Mouse (Mus musculus) spleen, adult 2 months (tissue): ENCODE measurements around the gene Fam129c. TPM values are rescaled to one million over a fixed set of nuclear protein-coding genes. Genes with fewer than 3 reads are reported as not detected.

Experiments used
- DNase-seq, 2 experiments: peaks; one replicate each; pipeline versions ENCODE4 v3.0.0 to v3.0.0-alpha.2; 2012 to 2021; ENCODE audit warnings: low spot score in 2 of 2, low read depth in 1 of 2
- H3K27ac ChIP-seq: fragments of 200-500 bp; 2 replicates; pipeline ENCODE4 v1.5.1; 2012; ENCODE audit warnings: low read length, inconsistent platforms; ENCODE audit not compliant: insufficient read depth
- H3K27me3 ChIP-seq: fragments of 200-500 bp; 2 replicates; pipeline ENCODE4 v1.6.1; 2012; ENCODE audit warnings: mild to moderate bottlenecking, moderate library complexity, low read length, inconsistent platforms; ENCODE audit not compliant: control insufficient read depth, insufficient read depth
- H3K36me3 ChIP-seq: fragments of 200-500 bp; 2 replicates; pipeline ENCODE4 v1.6.1; 2012; ENCODE audit warnings: mild to moderate bottlenecking, low read length, inconsistent platforms; ENCODE audit not compliant: control insufficient read depth, insufficient read depth
- H3K4me1 ChIP-seq: fragments of 200-500 bp; 2 replicates; pipeline ENCODE4 v1.6.1; 2011; ENCODE audit warnings: inconsistent platforms; ENCODE audit not compliant: control insufficient read depth, insufficient read depth, insufficient read length
- H3K4me3 ChIP-seq: fragments of 200-500 bp; 2 replicates; pipeline ENCODE4 v1.5.1; 2011; ENCODE audit warnings: mild to moderate bottlenecking, inconsistent platforms; ENCODE audit not compliant: insufficient read depth, insufficient read length; ENCODE audit errors: extremely low read depth
- CTCF ChIP-seq: fragments of 200-500 bp; IDR thresholded peaks from 2 replicates; pipeline ENCODE4 v1.5.1; 2011; ENCODE audit warnings: mild to moderate bottlenecking, inconsistent platforms; ENCODE audit not compliant: insufficient read depth, insufficient read length, insufficient replicate concordance; ENCODE audit errors: extremely low read depth
- POLR2A ChIP-seq: fragments of 200-500 bp; IDR thresholded peaks from 2 replicates; pipeline ENCODE4 v1.6.1; 2011; ENCODE audit warnings: low read depth, low read length, inconsistent platforms
- WGBS: fragments of 180-500 bp; shearing (Covaris S2); methylation state at CpG from one replicate; pipeline ENCODE4 v1.1.7; 2018; 5-methylcytosine and 5-hydroxymethylcytosine counted together
- polyA plus RNA-seq: library from polyadenylated mRNA; depleted of rRNA; stranded (reverse); fragments of >200 nt; gene quantifications from 2 replicates; pipeline ENCODE4 v1.2.3, GENCODE M21; 2012

Fam129c gene
- polyA plus RNA-seq, 1 experiment: 115 TPM

DNA sequence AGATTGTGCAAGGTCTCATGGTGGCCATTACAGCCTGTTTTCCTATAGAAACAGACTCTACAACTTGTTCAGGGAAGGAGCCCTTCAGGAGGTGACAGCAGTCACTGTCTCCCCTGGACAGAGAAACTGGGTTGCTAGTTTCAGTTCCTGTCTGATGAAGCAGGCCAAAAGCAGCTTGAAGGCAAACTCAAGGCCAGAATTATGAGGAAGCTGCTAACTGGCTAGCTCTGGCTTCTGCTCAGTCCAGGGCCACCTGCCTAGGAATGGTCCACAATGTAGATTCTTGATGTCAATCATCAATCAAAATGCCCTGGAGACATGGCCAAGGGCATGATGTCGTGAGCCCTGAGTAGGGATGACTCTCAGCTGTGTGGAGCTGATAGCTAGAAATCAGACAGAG lies 27.6 kb downstream of the Fam129c start:
- Histone ChIP-seq H3K36me3 (peaks cover 34% of the 10 kb centered on the region), H3K27ac (peak overlapping the region; percentile 27; the same call in 1 of the 2 replicates), H3K4me3 (no peak overlapping the region), H3K4me1 (peaks cover 26% of the 10 kb centered on the region), H3K27me3 (no peaks in the 10 kb centered on the region; the same call in 1 of the 2 replicates)
- peak in 1 of 2 experiments; percentile 38 for DNase-seq
- 41% methylated on average over 1 of the region's 1 CpGs for WGBS
- TF ChIP-seq POLR2A (no peak), CTCF (no peak)

DNA sequence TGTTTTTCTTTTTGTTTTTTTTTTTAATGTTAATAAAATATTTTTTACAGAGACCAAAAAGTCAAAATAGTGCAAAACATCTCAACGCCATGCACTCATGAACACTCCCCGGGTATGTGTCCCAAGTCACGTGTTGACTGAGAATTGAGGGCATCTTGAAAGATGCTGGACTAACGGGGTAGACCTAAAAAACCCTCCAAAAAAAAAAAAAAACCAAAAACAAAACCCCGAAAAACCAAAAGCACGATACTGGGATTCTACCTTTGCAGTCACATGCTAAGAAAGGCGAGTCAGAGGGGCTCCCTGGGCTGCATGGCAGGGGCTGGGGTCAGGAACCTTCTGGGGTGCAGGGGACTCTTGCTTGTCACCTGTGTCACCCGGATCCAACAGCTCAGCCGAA lies 29.3 kb downstream of the Fam129c start:
- peaks cover 29% of the 10 kb centered on the region for H3K4me1 ChIP-seq
- no peak for TF ChIP-seq CTCF
- TF ChIP-seq POLR2A: no peak
- H3K27ac ChIP-seq: no peak overlapping the region; the same call in 1 of the 2 replicates
- WGBS: 78% methylated on average over 9 of the region's 9 CpGs
- no peak for DNase-seq
- no peaks in the 10 kb centered on the region; the same call in 1 of the 2 replicates for H3K27me3 ChIP-seq
- H3K4me3 ChIP-seq: no peak overlapping the region
- H3K36me3 ChIP-seq: peaks cover 24% of the 10 kb centered on the region

DNA sequence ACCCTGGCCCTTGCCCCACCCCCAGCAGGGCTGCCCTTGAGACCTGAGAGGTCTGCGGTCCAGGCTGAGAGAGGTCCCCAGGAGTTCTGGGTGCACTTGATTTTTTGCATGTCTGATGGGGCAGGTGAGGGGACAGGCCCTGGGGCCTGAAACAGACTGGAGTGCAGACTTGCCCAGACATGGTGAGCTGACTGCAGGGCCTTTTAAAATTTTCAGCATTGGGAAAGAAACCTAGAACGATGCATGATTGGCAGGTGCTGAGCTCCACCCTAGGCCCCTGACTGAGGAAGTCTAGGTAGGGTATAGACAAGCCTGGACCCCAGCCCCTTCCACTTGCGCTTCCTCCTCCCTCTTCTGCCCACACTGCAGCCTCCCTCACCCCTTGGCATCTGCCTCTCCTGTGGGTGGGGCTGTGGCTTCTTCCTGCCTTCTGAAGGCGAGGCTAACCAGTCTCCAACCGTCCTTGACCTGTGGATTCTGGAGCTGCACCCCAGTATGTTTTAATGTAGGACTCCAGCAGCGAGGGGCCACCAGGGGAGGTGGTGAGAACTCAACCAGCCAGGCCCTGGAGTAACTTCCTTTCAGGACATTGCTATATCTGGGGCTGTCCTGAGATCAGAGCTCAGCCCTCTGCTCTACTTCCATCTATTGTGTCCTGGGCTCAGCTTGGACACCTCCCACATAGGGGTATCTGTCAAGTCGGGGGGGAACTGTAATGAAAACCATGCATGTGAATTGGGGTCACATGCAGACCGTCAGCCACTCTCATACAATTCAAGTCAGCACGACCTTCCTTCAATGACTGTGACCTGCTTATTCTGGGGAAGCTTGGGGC lies 30.0 kb downstream of the Fam129c start:
- Histone ChIP-seq H3K36me3 (peaks cover 18% of the 10 kb centered on the region), H3K4me3 (no peak overlapping the region), H3K4me1 (peaks cover 29% of the 10 kb centered on the region), H3K27ac (peak overlapping the region; percentile 37), H3K27me3 (no peaks in the 10 kb centered on the region; the same call in 1 of the 2 replicates)
- no peak for DNase-seq
- TF ChIP-seq CTCF (no peak), POLR2A (no peak)
- 27% methylated on average over 9 of the region's 9 CpGs for WGBS

DNA sequence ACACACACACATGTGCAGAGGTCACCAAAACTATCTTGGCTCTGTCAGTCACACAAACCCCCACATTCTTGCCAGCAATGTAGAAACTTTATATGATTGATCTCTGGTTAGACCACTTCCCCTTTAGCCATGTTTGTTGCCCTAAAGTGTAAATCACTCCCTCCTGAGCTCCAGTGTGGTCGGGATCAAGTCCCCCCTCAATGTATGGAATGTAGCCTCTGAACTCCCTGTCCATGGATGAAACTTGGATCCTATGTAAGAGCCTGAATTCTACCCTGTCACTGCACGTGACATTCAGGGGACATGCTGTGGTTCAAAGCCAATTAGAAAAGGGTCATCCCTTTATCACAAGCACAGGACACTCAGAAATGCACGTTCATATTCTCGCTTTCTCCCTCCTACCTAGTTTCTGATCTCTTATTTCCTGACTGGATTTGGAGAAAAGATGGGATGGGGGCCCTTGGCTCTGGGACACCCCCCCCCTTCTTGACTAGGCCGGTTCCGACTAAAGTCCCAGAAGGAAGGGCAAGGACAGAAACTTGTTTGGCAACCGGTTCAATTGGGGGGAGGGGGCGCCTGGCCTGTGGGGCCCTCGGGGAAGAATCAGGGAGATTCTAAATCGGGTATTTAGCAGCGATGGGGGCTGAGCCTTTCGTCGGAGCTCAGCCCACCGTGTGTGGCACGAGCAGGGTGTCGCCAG lies 31.1 kb downstream of the Fam129c start:
- no peak for TF ChIP-seq CTCF
- no peak for TF ChIP-seq POLR2A
- Histone ChIP-seq H3K27me3 (no peaks in the 10 kb centered on the region; the same call in 1 of the 2 replicates), H3K4me3 (peak overlapping the region; percentile 58; the same call in 1 of the 2 replicates), H3K4me1 (peaks cover 29% of the 10 kb centered on the region), H3K36me3 (peaks cover 8% of the 10 kb centered on the region), H3K27ac (peak overlapping the region; percentile 28)
- no peak for DNase-seq
- 6% methylated on average over 16 of the region's 16 CpGs for WGBS

DNA sequence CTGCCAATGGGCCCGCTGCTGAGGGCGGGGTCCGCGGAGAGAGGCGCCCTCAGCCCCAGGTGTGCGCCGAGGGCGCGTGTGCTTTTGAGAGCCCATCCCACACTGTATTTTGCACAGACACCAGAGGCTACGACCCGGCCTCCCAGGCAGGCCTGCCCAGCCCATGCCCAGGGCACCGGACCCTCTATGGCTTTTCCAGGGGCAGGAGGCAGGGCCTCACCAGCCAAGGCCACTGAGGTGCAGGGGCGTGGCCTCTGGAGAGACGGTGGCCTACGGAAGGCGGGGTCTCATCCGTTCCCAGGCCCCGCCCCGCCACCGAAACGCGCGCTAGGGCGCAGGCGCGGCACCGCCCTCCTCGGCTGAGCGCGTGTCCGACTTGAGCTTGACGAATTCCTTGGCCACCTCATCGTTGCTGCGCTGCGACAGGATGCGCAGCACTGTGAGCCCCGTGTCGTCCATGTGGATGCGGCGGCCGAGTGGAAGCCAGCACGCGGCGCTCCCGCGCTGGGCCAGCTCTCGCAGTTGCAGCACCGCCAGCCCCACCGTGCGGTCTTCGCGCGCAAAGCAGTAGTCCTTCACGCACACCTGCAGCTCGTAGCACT lies 31.7 kb downstream of the Fam129c start:
- no peaks in the 10 kb centered on the region; the same call in 1 of the 2 replicates for H3K27me3 ChIP-seq
- under 1% methylated on average over 55 of the region's 55 CpGs for WGBS
- DNase-seq: peak; percentile 75 to 92
- peak overlapping the region; percentile 58 for H3K4me3 ChIP-seq
- peaks cover 4% of the 10 kb centered on the region; the same call in 1 of the 2 replicates for H3K36me3 ChIP-seq
- H3K4me1 ChIP-seq: peaks cover 29% of the 10 kb centered on the region
- H3K27ac ChIP-seq: peak overlapping the region; percentile 28
- TF ChIP-seq POLR2A (no peak), CTCF (peak; percentile 17; the same call in 1 of the 2 replicates)

DNA sequence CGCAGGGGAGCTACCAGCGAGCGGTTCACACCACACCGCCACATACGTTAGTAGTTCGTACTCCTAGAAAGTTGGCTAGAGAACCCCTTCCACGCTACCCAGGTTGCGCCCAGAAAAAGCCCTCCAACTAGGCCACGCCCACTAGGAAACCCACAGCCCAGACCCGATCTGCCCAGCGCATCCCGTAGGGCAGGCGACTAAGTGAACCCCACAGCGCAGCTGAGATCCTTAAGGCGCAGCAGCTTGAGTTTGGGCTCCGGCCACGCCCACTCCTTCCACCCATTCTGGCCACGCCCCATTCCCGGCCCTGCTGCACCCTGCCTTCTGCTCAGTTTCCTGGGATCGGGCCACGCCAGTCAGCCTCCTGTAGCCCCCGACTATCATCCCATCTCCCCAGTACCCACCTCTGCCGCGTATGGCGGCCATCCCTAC lies 32.3 kb downstream of the Fam129c start:
- DNase-seq: peak in 1 of 2 experiments; percentile 50
- 5% methylated on average over 25 of the region's 25 CpGs for WGBS
- Histone ChIP-seq H3K4me1 (peaks cover 29% of the 10 kb centered on the region), H3K27me3 (no peaks in the 10 kb centered on the region; the same call in 1 of the 2 replicates), H3K27ac (0 out of 2 replicates have a peak overlapping the region, but pooled peaks have one; percentile 17), H3K4me3 (peak overlapping the region; percentile 58; the same call in 1 of the 2 replicates), H3K36me3 (0 out of 2 replicates have a peak, but pooled peaks cover 1% of the 10 kb centered on the region)
- TF ChIP-seq POLR2A (no peak), CTCF (no peak)
